ENCODE assay signal across 9 mouse cellular contexts in the genomic region with DNA sequence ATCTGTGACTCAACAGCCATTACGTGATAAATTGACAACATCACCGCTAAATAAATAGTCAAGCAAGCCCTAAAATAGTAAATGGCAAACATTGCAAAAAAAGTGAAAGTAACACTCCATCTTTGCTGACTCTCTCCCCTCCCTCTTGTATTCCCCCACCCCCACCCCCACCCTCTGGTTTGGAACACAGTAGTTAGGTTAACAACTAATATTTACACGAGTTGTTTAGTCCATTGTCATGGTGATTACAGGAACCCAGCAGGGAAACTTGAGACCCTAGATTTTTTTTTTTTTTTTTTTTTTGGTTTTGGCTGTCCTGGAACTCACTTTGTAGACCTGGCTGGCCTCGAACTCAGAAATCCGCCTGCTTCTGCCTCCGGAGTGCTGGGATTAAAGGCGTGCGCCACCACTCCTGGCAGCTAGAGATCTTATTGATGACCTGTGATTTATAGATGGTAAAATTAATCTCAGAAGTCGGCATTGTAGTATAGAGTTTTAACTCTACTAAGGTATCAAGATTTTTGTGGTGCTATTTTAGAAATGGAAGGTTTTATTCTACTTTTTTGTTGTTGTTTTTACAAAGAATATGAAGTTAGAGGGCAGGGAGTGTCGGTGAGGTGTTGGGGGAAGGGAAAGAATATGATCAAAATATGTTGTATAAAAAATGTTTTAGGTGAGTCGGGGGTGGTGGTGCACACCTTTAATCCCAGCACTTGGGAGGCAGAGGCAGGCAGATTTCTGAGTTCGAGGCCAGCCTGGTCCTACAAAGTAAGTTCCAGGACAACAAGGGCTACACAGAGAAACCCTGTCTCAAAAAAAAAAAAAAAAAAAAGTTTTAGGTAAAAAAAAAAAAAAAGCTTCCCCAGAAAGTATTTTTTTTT. TPM values are rescaled to one million over a fixed set of nuclear protein-coding genes. Genes with fewer than 3 reads are reported as not detected.
DNase-seq lines count a peak whose midpoint lies in the region; ATAC-seq lines count a peak whose summit lies in the region.
"Had no signal": no experiment of that assay in that cellular context is flagged by ENCODE, and none has a peak within 500 bp of the region (broad histone marks: within the 10 kb centered on the region; RNA-seq: fewer than 3 reads in every experiment).

No protein-coding gene starts in this region.

- H3K27me3 ChIP-seq in heart, embryonic 16.5 days (ENCODE audit: control insufficient read depth, insufficient read depth, low read length) = no peaks in the 10 kb centered on the region
- H3K27me3 ChIP-seq in liver, embryonic 13.5 days = no peaks in the 10 kb centered on the region
- H3K27me3 ChIP-seq in stomach, embryonic 16.5 days (ENCODE audit: control insufficient read depth, insufficient read depth, low read length) = no peaks in the 10 kb centered on the region
- H3K27me3 ChIP-seq: Patski had no signal

- no peak; the same call in 1 of the 2 replicates for ATAC-seq in heart, embryonic 16.5 days (replicated peaks; ENCODE audit: extremely low read depth, insufficient read depth, low FRiP score)
- ATAC-seq in liver, embryonic 13.5 days (ENCODE audit: low read depth) = no peak
- peak; percentile 8 for ATAC-seq in stomach, embryonic 16.5 days (ENCODE audit: insufficient read depth, low FRiP score)

- no peaks in the 10 kb centered on the region for H3K36me3 ChIP-seq in heart, embryonic 16.5 days (ENCODE audit: control insufficient read depth, insufficient read depth)
- H3K36me3 ChIP-seq in liver, embryonic 13.5 days = no peaks in the 10 kb centered on the region
- no peaks in the 10 kb centered on the region for H3K36me3 ChIP-seq in stomach, embryonic 16.5 days (ENCODE audit: control insufficient read depth, insufficient read depth, low read length)

- no peaks in the 10 kb centered on the region for H3K9me3 ChIP-seq in heart, embryonic 16.5 days (replicated peaks; ENCODE audit: control insufficient read depth, low read length)
- H3K9me3 ChIP-seq in liver, embryonic 13.5 days (replicated peaks) = no peaks in the 10 kb centered on the region
- no peaks in the 10 kb centered on the region for H3K9me3 ChIP-seq in stomach, embryonic 16.5 days (replicated peaks; ENCODE audit: control insufficient read depth, low read length)

- DNase-seq in heart, adult 11 months = peak; percentile 79
- DNase-seq in heart, adult 9 months (ENCODE audit: low spot score in 2 of 2) = no peak
- peak; percentile 84 for DNase-seq in ZHBTc4 (ENCODE audit: low read depth, low spot score)
- DNase-seq in liver, embryonic 13.5 days = no peak
- no peak for DNase-seq in right cerebral cortex, postnatal 36 days (ENCODE audit: low spot score in 2 of 2)
- DNase-seq in embryo, embryonic 11 days = no peak

- H3K4me3 ChIP-seq in heart, embryonic 16.5 days (ENCODE audit: low read length) = peak overlapping the region; percentile 83
- H3K4me3 ChIP-seq in liver, embryonic 13.5 days (replicated peaks) = peak overlapping the region; percentile 86
- H3K4me3 ChIP-seq in stomach, embryonic 16.5 days (replicated peaks; ENCODE audit: low read length) = peak overlapping the region; percentile 81

- peak overlapping the region; percentile 100 for H3K27ac ChIP-seq in heart, embryonic 16.5 days (ENCODE audit: low read length)
- peak overlapping the region; percentile 98 for H3K27ac ChIP-seq in liver, embryonic 13.5 days
- peak overlapping the region; percentile 100 for H3K27ac ChIP-seq in stomach, embryonic 16.5 days (ENCODE audit: low read length)

- H3K4me2 ChIP-seq in heart, embryonic 16.5 days (ENCODE audit: low read depth, low read length) = peak overlapping the region; percentile 65
- H3K4me2 ChIP-seq in liver, embryonic 13.5 days = peak overlapping the region; percentile 82
- peak overlapping the region; percentile 69 for H3K4me2 ChIP-seq in stomach, embryonic 16.5 days (ENCODE audit: low read depth, low read length)

- H3K9ac ChIP-seq in heart, embryonic 16.5 days (ENCODE audit: low read length) = peak overlapping the region; percentile 93
- peak overlapping the region; percentile 98 for H3K9ac ChIP-seq in liver, embryonic 13.5 days
- peak overlapping the region; percentile 98 for H3K9ac ChIP-seq in stomach, embryonic 16.5 days (ENCODE audit: low read length)

- WGBS in heart, embryonic 16.5 days = 64% methylated on average over 12 of the region's 12 CpGs
- 58% methylated on average over 12 of the region's 12 CpGs for WGBS in liver, embryonic 13.5 days (ENCODE audit: insufficient replicate concordance)
- WGBS in stomach, embryonic 16.5 days = 53% methylated on average over 12 of the region's 12 CpGs

- peaks cover 2% of the 10 kb centered on the region; the same call in 1 of the 2 replicates for H3K4me1 ChIP-seq in heart, embryonic 16.5 days (ENCODE audit: control insufficient read depth, insufficient read depth, low read length)
- peaks cover 26% of the 10 kb centered on the region for H3K4me1 ChIP-seq in liver, embryonic 13.5 days (replicated peaks)
- H3K4me1 ChIP-seq in stomach, embryonic 16.5 days (ENCODE audit: control insufficient read depth, insufficient read depth, low read length) = no peaks in the 10 kb centered on the region

RNA-seq across cellular contexts. Expression of a gene that starts 1.1 kb away (rescaled TPM):
- 16.2 and 19.1 TPM in 2 replicates for polyA plus RNA-seq in heart, embryonic 16.5 days (2015; fragmentation: Nextera tagmentation; extraction: Ambion mirVana)
- polyA plus RNA-seq in liver, embryonic 13.5 days (2015; fragmentation: Nextera tagmentation; extraction: Ambion mirVana) = 3.4 and 4.9 TPM in 2 replicates
- 5.7 and 6.6 TPM in 2 replicates for polyA plus RNA-seq in stomach, embryonic 16.5 days (2015; fragmentation: Nextera tagmentation; extraction: Ambion mirVana)

Comparison
In these comparisons a context has a peak if more than half of its experiments do, and no peak if none do; other contexts are left out.
1. DNase-seq: peak in heart, adult 11 months (single experiment) and ZHBTc4 (single experiment); none in heart, adult 9 months (0 of 2), liver, embryonic 13.5 days (single experiment), right cerebral cortex, postnatal 36 days (0 of 2) and embryo, embryonic 11 days (single experiment).
2. Peak in every context shown above with its lines, with median percentiles within 50 percentile points of each other: H3K27ac ChIP-seq, H3K4me2 ChIP-seq, H3K4me3 ChIP-seq and H3K9ac ChIP-seq.